Comparison of ENCODE assay signal across 12 mouse cellular contexts in the genomic region with DNA sequence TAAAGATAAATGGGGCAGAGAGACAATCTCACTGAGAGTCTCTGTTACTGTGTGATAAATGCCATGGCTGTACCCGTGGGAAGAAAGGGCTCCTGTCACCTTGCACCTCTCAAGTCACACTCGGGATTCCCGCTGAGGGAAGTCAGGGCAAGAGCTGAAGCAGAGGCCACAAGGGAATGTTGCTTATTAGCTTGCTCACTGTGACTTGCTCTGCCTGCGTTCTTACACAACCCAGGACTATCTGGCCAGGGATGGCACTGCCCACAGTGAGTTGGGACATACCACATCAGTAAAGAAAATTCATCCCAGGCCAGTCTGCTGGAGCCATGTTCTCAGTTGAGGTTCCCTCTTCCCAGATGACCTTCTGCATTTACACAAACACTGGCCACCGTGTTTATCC.
"Had no signal": no experiment of that assay in that cellular context is flagged by ENCODE, and none has a peak within 500 bp of the region (broad histone marks: within the 10 kb centered on the region; RNA-seq: fewer than 3 reads in every experiment).

No protein-coding gene starts in this region.

- H3K4me1 ChIP-seq: limb, embryonic 12.5 days; limb, embryonic 15.5 days had no signal

- H3K4me3 ChIP-seq: limb, embryonic 12.5 days; limb, embryonic 15.5 days had no signal

- H3K27me3 ChIP-seq: limb, embryonic 12.5 days; limb, embryonic 15.5 days had no signal

- DNase-seq: kidney, adult 9 months; kidney, postnatal 14 days; kidney, postnatal 4 days; left cerebral cortex, postnatal 4 days; liver, postnatal 0 days; lung, embryonic 14.5 days; midbrain, embryonic 14.5 days; thymus, adult 18-20 months; thymus, postnatal 4 days had no signal

- H3K9me3 ChIP-seq: limb, embryonic 12.5 days; limb, embryonic 15.5 days had no signal

- ATAC-seq: liver, postnatal 0 days; lung, postnatal 0 days had no signal
